Mouse (Mus musculus): ENCODE data around the gene Tmbim7.
"Not testable (repeated sequence)": the region's sequence is repeated elsewhere in the genome, so short reads cannot be mapped to it uniquely, and the experiment has no call there.

Gene Tmbim7

DNA sequence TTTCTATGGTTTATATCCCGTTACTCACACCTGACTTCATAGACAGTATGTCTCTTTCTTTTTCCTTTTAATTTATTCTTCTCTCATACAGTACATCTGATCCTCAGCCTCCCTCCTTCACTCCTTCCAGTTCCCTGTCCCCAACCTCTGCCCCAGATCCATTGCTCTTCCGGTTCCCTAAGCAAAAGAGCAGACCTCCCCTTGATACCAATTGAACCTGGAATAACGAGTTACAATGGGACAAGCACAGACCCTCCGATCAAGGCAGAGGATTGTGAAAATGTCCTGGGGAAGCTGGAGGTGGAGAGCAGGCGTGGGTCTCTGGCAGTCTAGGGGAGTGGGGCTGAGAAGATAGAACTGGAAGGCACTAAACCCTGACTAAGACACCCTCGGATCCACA lies at the start of gene Tmbim7:
TSS of gene Tmbim7 (plus strand) at position 301 of the 400 bp plus-strand sequence.
- no peak for DNase-seq (ENCODE audit: extremely low spot score, low read depth, low spot score)

DNA sequence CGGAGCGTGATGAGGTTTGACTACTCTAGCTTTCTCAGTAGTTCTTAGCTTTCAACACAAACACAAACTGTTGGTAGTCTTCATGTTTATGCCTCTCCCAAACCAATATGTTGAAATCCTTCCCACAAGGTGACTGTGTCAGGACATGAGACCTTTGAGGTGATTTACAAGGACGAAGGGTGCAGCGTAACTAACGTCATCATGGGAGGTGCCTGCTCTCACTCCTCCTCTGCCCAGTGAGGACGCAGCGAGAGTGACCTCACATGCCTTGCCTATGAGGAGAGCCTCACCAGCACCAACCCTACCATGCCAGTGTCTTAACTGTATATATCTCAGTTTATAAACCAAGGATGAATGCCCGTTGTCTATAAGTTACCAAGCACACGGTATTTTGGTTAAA lies 43.9 kb upstream of the Tmbim7 start:
- DNase-seq (ENCODE audit: extremely low spot score, low read depth, low spot score) = no peak

DNA sequence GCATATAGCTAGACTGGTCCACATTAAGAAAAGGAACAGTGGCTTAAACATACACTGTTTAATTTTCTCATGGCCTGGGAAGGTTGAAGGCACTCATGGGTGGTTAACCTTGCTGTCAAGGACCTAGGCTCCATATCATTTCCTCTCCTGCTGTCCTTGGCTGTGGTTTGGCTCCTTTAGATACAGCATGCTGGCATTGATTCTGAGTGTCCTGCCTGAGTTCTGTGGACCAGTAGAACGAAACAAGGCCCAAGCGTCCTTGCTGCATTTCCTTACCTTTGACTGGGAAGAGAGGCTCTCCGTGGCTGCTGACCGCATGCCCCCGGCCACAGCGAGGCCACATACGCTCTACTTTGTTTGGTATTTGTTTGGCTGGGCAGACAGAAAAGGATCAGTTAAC lies 41.7 kb upstream of the Tmbim7 start:
- no peak for DNase-seq (ENCODE audit: extremely low spot score, low read depth, low spot score)

DNA sequence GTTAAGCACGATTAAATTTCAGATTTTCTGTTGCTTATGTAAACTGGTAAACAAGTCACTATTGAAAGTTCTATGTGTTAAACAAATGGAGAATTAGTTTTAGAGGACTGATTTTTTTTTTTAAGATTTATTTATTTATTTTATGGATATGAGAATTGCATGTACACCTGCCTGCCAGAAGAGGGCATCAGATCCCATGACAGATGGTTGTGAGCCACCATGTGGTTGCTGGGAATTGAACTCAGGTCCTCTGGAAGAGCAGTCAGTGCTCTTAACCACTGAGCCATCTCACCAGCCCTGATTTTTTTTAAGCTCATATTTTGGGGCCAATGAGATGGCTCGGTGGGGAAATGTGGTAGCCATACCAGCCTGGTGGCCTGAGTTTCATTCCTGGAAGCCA lies 39.1 kb upstream of the Tmbim7 start:
- DNase-seq (ENCODE audit: extremely low spot score, low read depth, low spot score) = not testable (repeated sequence)

DNA sequence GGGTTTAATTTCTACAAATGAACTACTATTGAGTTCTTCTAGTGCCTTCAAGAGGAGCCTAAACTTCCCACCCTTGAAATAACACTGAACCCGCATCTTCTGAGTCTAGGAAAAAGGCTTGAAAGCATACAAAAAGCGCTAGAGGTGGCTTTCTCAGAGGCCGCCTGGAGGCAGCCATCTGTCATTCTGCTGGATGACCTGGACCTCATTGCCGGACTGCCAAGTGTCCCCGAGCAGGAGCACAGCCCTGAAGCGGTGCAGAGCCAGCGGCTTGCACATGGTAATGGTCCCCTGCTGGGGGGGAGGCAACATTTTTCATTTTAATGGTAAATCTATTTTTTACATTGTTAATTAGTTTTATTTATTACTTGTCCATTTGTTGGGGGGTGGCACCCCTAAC lies 30.5 kb upstream of the Tmbim7 start:
- DNase-seq (ENCODE audit: extremely low spot score, low read depth, low spot score) = no peak

DNA sequence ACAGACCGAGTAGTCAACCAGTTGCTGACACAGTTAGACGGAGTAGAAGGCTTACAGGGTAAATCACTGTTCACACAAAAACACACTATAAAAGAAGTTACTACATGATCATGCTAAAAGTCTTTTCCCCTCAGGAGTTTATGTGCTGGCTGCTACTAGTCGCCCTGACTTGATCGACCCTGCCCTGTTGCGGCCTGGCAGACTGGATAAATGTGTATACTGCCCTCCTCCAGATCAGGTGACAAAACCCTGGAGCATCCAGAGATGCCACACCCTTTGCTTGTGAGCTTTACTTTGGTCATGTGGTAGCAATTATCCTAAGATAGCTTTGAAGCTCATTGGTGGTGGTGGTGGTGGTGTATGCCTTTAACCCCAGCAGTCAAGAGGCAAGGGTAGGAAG lies 20.9 kb upstream of the Tmbim7 start:
- DNase-seq (ENCODE audit: extremely low spot score, low read depth, low spot score) = no peak

DNA sequence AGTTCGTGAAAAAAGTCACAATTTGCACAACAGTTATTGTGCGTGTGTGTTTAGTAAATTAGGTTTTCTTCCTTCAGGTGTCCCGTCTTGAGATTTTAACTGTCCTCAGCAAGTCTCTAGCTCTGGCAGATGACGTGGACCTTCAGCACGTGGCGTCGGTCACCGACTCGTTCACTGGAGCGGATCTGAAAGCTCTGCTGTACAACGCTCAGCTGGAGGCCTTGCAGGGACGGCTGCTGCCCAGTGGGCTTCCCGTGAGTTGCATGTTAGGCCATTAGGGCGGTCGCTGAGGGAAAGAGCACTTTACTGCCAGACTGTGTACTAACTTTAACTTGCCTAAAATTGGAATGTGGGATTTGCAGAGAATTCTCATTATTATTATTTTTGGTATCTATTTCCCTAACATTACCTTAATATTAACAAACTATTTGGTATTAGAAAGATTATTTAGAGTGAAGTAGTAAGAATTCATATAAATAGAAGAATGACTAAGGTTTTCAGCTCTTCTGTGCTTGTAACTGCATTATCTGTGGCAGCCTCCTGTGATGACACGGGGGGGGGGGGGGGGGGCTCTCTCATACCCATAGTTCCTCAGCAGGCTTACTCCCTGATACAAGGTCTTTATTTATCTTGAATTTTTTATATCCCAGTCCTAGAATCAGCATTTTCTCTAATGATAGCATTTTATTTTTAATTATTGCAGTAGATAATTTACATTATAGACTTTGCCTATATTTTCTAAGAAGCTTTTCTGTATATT lies 19.3 kb upstream of the Tmbim7 start:
- DNase-seq (ENCODE audit: extremely low spot score, low read depth, low spot score) = no peak

DNA sequence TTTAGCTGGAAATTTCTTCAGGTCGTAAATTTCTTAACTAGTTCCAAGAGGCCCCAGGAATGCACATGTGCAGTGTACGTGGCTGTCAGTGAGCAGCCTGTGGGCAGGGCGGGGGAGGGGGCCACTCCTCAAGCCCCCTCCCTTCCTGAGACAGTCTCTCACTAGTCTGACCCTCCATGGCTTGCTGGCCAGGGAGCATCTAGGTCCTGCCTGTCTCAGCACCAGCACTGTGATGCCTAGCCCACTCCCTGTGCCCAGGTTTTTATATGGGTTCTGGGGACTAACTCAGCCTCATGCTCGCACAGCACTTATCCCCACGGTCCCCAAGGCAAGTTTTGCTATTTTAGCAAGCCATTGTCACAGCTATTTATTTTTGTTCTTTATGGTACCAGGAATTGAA lies 18.7 kb upstream of the Tmbim7 start:
- DNase-seq (ENCODE audit: extremely low spot score, low read depth, low spot score) = no peak

DNA sequence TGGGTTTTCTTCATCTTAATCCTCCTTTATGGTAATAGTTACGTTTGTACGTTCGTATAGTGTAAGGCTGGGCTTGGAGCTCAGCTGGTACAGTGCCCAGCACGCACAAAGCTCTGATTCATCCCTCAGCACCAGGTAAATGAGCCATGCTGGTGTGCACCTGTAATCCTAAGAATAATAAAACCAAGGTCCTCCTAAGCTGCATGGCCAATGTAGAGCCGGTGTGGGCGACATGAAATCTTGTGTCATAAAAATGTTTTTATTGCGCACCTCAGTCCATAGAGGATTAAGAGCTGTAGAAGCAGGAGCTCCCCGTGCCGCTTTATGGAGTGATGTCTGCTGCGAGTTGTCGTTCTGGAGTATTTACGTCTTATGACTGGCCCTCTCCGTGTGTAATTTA lies 17.7 kb upstream of the Tmbim7 start:
- no peak for DNase-seq (ENCODE audit: extremely low spot score, low read depth, low spot score)

DNA sequence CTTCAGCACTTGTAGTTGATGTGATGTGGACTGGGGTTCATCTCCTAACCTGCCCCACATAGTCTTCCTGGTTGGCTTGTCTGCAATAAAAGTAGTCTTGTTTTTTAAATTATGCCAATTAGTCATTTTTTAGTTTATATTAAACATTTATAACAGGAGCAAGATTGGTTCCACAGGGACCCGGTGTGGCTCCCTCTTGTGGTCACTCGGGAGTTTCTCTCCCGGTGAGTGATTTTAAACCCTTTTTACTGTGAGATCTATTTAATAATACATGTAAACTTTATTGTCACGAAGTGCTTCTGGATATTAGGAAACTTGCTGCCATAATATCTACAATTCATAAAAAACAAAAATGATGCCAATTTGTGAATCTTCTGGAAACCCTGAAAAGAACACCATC lies 17.0 kb upstream of the Tmbim7 start:
- no peak for DNase-seq (ENCODE audit: extremely low spot score, low read depth, low spot score)

DNA sequence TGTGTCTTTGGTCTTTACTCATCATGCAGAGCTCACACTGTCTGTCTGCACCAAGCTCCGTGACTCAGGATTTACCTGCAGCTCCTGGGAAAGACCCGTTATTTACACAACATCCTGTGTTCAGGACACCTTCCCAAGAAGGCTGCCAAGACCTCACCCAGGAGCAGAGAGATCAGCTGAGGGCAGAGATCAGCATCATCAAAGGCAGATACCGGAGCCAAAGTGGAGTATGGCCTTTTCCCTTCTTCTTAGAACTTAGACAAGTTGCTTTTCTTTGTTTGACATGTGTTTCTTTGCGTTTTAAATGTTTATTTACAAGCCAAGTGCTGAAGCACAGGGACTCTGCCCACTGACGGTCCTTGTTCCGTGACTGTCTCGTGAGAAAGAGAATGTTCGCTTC lies 15.7 kb upstream of the Tmbim7 start:
- DNase-seq (ENCODE audit: extremely low spot score, low read depth, low spot score) = no peak

DNA sequence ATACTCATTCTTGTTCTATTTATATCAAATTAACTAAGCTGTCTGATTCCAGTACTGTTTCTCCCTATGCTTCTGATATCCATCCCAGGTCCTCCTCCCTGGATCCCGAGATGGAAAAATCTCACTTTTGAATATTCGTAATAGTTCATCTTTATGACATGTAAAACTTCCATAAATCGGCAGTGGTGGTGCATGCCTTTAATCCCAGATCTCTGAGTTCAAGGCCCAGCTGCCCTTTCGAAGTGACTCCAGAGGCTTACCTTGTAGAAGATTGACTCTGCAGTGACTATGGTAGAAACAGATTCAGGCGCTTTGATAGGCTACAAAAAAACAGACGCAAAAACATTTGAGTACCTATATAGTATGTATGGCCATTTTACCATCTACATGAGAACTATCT lies 6.4 kb upstream of the Tmbim7 start:
- no peak for DNase-seq (ENCODE audit: extremely low spot score, low read depth, low spot score)

DNA sequence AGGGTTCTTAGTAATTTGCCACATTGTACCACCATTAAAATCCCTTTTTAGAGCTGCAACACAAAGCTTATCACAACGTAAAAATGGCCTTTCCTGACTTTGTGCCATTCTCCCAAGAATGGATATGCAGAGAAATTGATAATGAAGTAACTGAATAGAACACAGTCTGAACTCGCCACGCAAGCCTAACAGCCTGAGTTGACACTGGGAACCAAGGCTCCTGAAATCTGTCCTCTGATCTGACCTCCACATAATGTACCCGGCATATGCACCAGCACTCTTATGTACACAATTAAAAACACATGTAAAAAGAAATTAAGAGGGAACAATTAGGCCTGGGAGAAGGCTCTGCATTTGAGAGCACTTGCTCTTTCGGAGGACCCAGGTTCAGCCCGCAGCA lies 5.7 kb upstream of the Tmbim7 start:
- DNase-seq (ENCODE audit: extremely low spot score, low read depth, low spot score) = no peak

DNA sequence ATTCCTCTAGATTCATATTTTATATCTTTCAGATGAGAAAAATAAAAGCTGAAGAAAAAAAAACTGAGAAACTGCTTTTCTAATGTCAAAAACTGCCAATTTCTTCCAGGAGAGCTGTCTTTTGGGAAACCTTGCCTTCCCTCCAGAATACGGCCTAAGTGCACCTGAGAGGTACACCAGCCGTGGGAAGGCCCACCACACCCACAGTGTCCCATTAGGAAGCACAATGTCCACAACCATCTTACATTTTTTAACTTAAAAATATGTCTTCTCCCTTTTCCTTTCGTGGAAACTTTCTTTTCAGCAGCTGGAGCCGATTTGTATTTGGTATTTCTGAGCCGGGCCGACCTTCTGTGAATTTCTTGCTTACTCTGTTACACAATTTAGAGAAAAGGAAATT lies 4.4 kb upstream of the Tmbim7 start:
- no peak for DNase-seq (ENCODE audit: extremely low spot score, low read depth, low spot score)

DNA sequence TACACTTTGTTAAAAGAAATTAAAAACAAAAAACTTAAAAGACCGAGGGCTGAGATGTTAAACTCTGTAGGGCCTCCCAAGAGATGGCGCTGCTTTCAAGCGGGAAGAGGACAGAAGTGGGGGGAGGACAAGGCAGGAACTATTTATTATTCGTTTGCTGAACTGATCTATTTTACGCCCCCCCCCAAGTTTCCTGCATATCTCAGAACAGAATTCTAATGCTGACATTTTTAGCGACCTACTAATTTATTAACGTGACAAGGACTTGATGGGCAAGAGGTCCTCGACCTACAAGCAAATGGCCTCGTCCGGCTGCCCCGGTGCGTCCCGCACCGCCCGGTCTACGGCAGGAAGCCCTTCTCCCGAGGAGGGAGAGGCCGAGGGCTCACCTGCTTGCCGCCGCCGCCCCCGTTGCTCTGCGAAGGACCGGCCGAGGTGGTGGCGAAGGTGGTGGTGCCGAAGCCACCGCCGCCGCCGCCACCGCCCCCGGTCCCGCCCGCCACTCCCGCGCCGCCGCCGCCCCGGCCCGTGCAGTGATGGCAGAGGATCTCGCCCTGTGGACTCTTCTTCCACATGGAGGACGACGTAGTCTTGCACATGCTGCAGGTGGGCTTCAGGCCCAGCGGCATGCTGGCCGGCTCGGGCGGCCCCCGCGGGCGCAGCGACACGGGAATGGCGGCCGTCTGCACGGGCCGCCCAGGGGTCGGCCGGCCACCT lies 3.8 kb upstream of the Tmbim7 start:
- no peak for DNase-seq (ENCODE audit: extremely low spot score, low read depth, low spot score)

DNA sequence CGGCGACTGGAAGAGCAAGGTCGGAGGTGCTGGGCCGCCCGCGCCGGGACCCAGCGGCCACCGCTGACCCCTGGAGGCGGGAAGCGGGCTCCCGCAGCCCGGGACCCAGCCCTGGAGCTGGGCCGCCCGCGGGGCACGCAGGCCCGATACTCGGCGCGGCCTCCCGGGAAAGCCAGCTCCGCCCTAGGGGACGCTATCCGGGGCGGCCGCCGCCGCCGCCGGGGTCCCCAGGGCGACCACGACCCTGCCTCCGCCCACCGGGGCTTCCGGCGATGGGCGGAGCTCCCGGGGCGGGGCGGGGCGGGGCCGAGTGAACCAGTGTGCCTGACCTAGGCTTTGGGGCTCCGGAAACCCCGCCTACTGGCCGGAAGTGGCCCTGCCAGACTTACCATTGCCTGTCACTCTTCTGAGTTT lies 3.3 kb upstream of the Tmbim7 start:
- peak; percentile 39 for DNase-seq (ENCODE audit: extremely low spot score, low read depth, low spot score)

DNA sequence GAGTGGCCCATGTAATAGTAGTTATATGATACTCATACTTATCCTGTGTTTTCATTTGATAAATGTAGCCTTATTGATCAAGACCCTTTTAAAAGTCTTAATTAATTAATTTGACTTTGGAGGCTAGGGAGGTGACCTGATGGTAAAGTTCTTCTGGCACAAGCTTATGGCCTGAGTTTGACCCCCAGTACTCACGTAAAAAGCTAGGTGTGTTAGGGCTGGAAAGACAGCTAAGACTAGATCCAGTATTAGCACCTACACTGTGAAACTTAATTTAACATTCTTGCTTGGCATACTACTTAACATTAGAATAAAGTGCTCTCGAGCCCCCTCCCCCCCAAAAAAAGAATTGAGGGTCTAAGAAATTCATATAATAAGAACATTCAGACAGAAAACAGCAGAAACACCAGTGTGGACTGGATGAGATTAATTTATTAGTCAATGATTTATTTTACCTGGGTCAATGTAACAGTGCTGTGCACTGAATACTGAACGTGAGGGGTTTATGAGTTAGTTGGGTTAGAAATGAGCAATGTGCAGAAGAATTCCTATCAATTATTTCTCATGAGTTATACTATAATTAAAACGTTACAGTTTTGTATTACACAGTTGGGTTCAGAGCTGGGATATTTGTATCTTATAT lies 2.7 kb upstream of the Tmbim7 start:
- DNase-seq (ENCODE audit: extremely low spot score, low read depth, low spot score) = no peak

DNA sequence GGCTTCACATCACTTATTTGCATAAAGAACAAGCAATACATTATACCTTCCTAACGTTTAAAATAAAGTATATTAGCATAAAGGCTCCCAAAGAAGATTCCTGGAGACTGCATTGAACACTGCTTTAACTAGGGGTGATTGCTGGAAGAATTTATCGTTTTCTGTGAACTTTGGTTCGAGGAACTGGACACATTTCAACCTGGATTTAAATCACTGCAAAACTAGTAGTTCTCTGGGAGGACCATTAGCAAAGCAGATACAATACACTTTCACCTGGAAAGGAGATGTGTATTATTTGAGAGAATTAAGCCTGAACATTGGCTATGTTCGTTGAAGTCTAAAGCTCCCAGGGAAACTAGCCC lies 2.2 kb upstream of the Tmbim7 start:
- DNase-seq (ENCODE audit: extremely low spot score, low read depth, low spot score) = no peak

DNA sequence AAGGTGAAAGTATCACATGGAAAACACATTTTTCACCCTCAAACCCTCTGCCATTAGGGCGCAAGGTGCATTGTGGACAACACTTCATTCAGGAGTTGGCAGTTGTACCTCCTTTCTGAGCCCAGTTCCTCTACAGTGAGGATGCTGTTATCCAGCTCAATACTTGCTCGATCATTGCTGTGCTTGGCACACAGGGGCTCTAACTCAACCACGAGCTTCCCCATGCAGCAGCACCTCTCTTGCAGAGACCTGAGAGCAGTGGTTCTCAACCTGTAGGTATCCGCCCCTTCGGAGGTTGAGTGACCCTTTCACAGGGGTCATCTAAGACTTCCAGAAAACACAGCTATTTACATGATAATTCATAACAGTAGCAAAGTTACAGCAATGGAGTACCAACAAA lies 640 bp downstream of the Tmbim7 start:
- DNase-seq (ENCODE audit: extremely low spot score, low read depth, low spot score) = no peak

DNA sequence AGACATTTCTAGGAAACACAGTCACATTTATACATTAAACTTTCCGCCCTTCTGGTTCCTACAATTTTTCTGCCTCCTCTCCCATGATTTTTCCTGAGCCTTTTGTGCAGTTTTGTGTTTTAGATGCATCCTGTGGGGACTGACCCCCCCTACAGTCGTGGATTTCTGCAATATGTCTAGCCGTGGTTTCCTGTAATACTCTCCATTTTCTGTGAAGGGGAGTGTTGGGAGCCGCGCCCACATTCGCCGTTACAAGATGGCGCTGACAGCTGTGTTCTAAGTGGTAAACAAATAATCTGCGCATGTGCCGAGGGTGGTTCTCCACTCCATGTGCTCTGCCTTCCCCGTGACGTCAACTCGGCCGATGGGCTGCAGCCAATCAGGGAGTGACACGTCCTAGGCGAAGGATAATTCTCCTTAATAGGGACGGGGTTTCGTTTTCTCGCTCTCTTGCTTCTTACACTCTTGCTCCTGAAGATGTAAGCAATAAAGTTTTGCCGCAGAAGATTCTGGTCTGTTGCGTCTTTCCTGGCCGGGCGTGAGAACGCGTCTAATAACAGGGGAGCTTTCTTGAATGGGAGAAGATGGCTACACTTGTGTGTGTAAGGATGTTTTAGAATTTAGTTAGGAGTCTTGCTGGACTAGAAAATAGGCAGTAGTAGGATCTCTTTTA lies 2.1 kb downstream of the Tmbim7 start:
- DNase-seq (ENCODE audit: extremely low spot score, low read depth, low spot score) = not testable (repeated sequence)

DNA sequence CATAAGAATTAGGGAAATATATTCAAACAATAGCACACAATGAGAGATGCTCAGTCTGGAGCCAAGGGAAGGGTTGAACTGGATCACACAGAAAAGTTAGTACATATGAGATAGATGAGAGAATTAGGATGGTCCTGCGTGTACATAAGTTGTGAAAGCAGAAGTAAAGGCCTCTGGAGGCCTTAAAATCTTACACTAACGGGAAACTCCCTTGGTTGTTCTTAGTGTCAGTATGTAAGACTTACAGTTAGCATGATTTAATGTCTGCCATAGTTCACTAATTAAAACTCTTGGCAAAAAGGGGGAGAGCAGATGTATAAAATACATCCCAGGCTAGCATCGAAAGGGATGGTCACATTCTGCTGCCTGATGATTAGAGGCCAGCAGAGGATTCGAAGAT lies 2.8 kb downstream of the Tmbim7 start:
- no peak for DNase-seq (ENCODE audit: extremely low spot score, low read depth, low spot score)

DNA sequence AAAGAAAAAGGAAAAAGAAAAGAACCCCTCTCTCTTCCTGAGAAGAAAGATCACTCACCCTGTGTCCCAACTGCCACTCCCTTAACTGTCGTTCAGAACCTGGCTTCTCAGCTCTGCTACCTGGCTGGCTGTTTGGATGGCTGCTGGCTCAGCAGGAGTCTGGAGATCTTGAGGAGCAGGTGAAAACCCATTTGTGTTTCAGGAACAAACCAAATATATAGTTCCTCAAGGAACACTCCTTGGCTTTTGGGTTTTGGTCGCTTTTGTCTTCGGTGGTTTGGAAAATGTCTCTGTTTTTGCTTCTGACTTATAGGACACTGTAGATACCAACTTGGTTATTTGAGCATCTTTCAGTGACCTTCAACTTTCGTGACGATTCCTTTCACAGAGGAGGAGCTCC lies 6.1 kb downstream of the Tmbim7 start, which contains the start of gene Gatad1:
TSS of gene Gatad1 (minus strand) at position 101 of the 400 bp plus-strand sequence.
- no peak for DNase-seq (ENCODE audit: extremely low spot score, low read depth, low spot score)

Measured in hindlimb bud, embryonic 11.5 days (tissue).